Mouse (Mus musculus): ENCODE results near the gene Hydin. TPM values are rescaled to one million over a fixed set of nuclear protein-coding genes. Genes with fewer than 3 reads are reported as not detected.

The Hydin gene
- polyA plus RNA-seq, 1 experiment from 2014 or later: 0.26 TPM

DNA sequence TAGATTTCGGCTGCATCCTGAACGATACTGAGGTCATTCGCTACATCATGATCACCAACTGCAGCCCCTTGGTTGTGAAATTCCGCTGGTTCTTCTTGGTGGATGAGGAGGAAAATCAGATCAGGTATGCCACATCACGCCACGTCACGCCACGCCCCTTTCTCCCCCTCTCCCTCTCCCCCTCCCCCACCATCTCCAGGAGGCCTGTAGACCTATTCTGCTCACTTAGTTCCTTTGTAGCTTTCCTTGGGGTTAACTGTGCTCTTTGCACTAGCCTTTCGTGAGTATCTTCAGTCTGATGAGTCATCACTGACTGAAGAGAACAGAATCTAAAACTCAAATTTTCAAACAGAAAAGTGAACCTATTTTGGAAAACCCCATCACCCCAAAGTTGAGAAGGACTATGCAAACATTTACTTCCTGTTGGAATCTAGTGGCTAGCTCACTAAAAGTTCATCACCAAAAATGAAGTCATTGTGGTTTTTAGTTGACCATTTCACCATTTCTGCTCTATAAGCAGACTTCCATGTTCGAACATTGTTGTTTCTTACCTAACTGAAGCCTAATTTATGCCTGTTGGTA is 195.9 kb downstream of the Hydin start:
- peaks cover 12% of the 10 kb centered on the region for H3K4me1 ChIP-seq (replicated peaks)
- ATAC-seq: no peak
- no peaks in the 10 kb centered on the region for H3K36me3 ChIP-seq
- H3K9ac ChIP-seq (replicated peaks): no peak overlapping the region
- no peaks in the 10 kb centered on the region for H3K27me3 ChIP-seq
- 90% methylated on average over 10 of the region's 10 CpGs for WGBS
- H3K4me2 ChIP-seq (replicated peaks): no peak overlapping the region
- no peaks in the 10 kb centered on the region for H3K9me3 ChIP-seq
- no peak overlapping the region for H3K27ac ChIP-seq
- no peak overlapping the region for H3K4me3 ChIP-seq (replicated peaks)

DNA sequence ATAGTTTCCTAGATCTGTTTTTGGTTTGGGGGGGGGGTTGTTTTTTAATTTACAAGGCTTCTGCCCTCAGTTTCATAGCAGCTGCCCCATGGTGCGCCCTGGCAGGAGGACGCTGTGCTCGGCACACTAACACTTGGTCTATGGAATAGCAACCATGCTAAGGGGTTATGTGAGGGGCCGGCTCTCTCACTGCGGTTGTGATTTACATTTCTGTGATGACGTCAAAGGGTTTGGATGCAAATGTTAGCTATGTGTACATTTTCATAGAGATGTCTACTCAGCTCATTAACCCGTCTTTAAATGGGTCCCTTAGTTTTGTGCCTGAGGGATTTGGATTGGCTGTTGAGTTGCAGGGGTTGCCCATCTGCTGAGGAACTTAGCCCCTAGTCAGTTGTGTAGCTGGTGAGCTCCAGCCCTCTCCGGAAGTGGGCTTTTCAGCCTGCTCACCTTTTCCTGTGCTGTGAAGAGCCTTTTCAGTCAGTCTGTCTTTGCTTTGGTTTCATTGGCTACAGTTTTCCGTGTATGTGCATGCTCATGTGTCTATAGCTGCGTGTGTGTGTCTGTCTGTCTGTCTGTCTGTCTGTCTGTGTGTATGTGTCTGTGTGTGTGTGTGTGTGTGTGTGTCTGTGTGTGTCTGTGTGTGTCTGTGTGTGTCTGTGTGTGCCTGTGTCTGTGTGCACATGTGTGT is 197.1 kb downstream of the Hydin start:
- Histone ChIP-seq H3K4me3 (replicated peaks) (no peak overlapping the region), H3K4me2 (replicated peaks) (no peak overlapping the region), H3K9ac (replicated peaks) (no peak overlapping the region), H3K27ac (no peak overlapping the region), H3K9me3 (no peaks in the 10 kb centered on the region), H3K36me3 (no peaks in the 10 kb centered on the region), H3K4me1 (replicated peaks) (peaks cover 12% of the 10 kb centered on the region), H3K27me3 (no peaks in the 10 kb centered on the region)
- WGBS: 88% methylated on average over 10 of the region's 10 CpGs
- no peak for ATAC-seq

DNA sequence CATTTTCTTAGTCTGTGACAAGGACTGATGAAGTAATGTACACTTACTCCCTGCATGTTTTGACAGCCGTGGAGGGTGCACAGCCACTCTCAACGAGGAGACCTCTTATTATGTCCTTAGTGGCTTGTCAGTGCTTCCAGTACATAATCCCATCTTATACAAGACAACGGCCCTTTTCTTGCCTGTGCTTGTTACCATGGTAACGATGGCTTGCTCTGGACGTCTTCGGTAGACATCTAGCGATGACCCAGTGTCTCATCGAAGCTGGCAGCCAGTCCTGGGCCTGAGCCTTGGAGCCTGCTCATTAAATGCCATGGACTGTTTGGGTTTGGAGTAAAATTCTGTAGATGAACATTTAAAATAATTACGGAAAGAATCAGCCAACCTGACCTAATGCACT is 198.8 kb downstream of the Hydin start:
- no peaks in the 10 kb centered on the region for H3K36me3 ChIP-seq
- H3K4me3 ChIP-seq (replicated peaks): no peak overlapping the region
- no peak overlapping the region for H3K9ac ChIP-seq (replicated peaks)
- H3K9me3 ChIP-seq: no peaks in the 10 kb centered on the region
- peak overlapping the region; percentile 27; the same call in 1 of the 2 replicates for H3K27ac ChIP-seq
- no peaks in the 10 kb centered on the region for H3K27me3 ChIP-seq
- WGBS: 24% methylated on average over 9 of the region's 9 CpGs
- peak; percentile 85 for ATAC-seq
- H3K4me2 ChIP-seq (replicated peaks): no peak overlapping the region
- H3K4me1 ChIP-seq (replicated peaks): peaks cover 12% of the 10 kb centered on the region

DNA sequence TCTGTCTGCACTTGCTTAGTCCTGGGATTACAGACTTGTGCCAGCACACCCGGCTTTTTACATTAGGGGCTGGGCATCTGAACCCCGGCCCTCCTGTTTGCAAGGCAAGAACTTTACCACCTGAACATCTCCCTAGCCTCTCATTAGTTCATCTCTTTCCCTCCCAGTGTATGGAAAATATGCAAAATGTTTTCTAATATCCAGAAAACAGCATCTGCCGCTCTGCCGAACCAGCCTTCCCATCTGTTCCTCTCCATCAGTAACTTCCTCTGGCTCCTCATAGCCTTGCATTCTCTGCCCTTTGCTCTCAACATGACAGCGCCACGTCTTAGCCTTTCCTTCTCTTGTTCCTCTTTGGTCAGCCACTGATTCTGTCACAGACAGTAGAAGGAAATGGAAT is 210.5 kb downstream of the Hydin start:
- Histone ChIP-seq H3K9ac (replicated peaks) (no peak overlapping the region), H3K4me3 (replicated peaks) (no peak overlapping the region), H3K27me3 (peaks cover 6% of the 10 kb centered on the region; the same call in 1 of the 2 replicates), H3K4me2 (replicated peaks) (no peak overlapping the region), H3K36me3 (no peaks in the 10 kb centered on the region), H3K4me1 (replicated peaks) (peaks cover 6% of the 10 kb centered on the region), H3K9me3 (no peaks in the 10 kb centered on the region), H3K27ac (no peak overlapping the region)
- WGBS: 80% methylated on average over 6 of the region's 6 CpGs
- no peak for ATAC-seq

DNA sequence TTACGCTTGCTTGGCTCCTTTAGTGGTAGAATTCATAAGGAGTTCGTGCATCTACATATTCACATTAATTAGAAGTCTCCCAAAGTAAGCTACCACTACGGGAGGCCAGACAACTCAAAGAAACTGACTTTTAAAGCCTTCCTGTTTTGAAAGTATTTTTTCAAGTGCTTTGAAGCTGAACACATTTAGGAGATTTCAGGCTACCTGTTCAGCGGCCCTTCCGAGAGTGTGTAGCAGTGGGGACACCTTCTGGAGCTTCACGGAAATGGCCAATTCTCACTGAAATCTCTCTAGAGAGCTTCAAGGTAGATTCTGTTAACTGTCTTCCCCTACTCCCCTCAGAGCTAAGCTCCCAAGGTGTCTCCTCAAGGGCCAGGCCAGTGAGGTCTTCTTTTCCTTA is 211.8 kb downstream of the Hydin start:
- H3K27me3 ChIP-seq: peaks cover 6% of the 10 kb centered on the region; the same call in 1 of the 2 replicates
- peaks cover 11% of the 10 kb centered on the region for H3K4me1 ChIP-seq (replicated peaks)
- no peak overlapping the region; the same call in 1 of the 2 replicates for H3K4me2 ChIP-seq (replicated peaks)
- H3K36me3 ChIP-seq: no peaks in the 10 kb centered on the region
- WGBS: 20% methylated on average over 6 of the region's 6 CpGs
- no peak overlapping the region for H3K9ac ChIP-seq (replicated peaks)
- H3K4me3 ChIP-seq (replicated peaks): no peak overlapping the region
- H3K27ac ChIP-seq: no peak overlapping the region
- no peaks in the 10 kb centered on the region for H3K9me3 ChIP-seq
- no peak for ATAC-seq

DNA sequence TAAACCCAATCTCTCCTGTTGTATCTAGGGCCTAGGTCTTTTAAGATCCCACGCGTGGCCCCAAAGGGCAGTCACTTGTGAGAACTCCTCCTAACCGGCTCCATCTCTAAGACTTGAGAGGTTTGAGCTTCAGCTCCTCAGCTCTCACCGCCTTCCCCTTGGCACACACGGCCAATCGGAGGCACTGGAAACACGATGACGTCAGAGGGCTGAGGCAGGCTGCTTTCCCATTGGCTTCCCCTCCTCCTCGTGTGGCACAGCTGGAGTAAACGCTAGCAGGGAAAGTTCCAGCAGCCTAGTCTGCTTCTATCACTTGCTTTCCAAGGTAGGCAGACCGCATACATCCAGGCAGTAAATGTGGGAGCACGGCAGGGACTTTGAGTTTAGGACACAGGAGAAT is 212.6 kb downstream of the Hydin start:
- no peaks in the 10 kb centered on the region for H3K36me3 ChIP-seq
- no peak for ATAC-seq

DNA sequence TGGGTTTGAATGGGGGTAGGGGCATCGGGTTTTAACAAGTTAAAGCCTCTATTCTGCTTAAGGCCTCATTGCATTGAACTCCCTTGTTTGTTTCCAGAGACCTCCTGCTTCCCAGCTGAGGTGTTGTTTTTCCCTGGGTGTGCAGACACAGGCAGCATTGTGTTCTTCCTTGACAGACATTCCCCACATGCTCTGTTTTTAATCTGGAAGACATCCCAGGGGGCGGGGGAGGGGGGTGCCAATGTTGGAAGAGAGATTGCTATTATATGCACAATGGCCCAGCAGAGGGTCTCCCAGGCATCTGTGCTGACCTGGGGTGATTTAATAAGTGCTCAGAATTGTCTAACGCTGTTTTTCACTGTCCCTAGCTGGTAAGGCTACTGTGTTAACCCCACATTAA is 215.5 kb downstream of the Hydin start:
- H3K9me3 ChIP-seq: no peaks in the 10 kb centered on the region
- H3K9ac ChIP-seq (replicated peaks): no peak overlapping the region
- H3K4me1 ChIP-seq (replicated peaks): peaks cover 11% of the 10 kb centered on the region
- no peak overlapping the region for H3K4me3 ChIP-seq (replicated peaks)
- ATAC-seq: no peak
- no peak overlapping the region for H3K27ac ChIP-seq
- peaks cover 6% of the 10 kb centered on the region; the same call in 1 of the 2 replicates for H3K27me3 ChIP-seq
- H3K4me2 ChIP-seq (replicated peaks): no peak overlapping the region
- H3K36me3 ChIP-seq: no peaks in the 10 kb centered on the region
- 7% methylated on average over 3 of the region's 3 CpGs for WGBS

More for the DNA sequence above, 212.6 kb downstream of the Hydin start:
- H3K9ac ChIP-seq (replicated peaks): no peak overlapping the region
- peaks cover 11% of the 10 kb centered on the region for H3K4me1 ChIP-seq (replicated peaks)
- H3K27me3 ChIP-seq: peaks cover 6% of the 10 kb centered on the region; the same call in 1 of the 2 replicates
- H3K4me3 ChIP-seq (replicated peaks): no peak overlapping the region
- no peak overlapping the region for H3K27ac ChIP-seq
- no peaks in the 10 kb centered on the region for H3K9me3 ChIP-seq
- WGBS: 73% methylated on average over 12 of the region's 12 CpGs
- H3K4me2 ChIP-seq (replicated peaks): no peak overlapping the region

DNA sequence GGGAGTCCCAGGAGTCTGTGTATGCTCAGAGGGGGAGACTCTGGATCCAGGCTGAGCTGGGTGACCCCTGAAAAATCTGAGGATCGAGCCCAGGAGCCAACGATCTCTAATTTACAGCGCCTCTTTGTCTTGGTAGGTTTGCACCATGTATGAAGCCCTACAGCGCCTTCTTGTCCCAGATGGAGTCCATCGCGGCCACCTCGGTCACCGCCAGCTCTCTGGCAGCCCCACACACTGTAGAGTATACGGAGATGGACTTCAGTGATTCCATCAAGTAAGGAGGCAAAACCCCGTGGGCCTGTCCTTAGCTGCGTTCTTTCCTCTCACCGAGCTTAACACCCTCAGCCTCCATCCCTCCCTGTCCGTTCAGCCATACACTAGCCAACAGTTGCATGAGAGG is 218.5 kb downstream of the Hydin start:
- Histone ChIP-seq H3K9me3 (peaks cover 4% of the 10 kb centered on the region; the same call in 1 of the 2 replicates), H3K4me3 (replicated peaks) (no peak overlapping the region), H3K27me3 (no peaks in the 10 kb centered on the region; the same call in 1 of the 2 replicates), H3K4me2 (replicated peaks) (no peak overlapping the region), H3K27ac (no peak overlapping the region), H3K9ac (replicated peaks) (no peak overlapping the region), H3K36me3 (no peaks in the 10 kb centered on the region), H3K4me1 (replicated peaks) (peaks cover 11% of the 10 kb centered on the region)
- WGBS: 96% methylated on average over 13 of the region's 13 CpGs
- no peak for ATAC-seq

DNA sequence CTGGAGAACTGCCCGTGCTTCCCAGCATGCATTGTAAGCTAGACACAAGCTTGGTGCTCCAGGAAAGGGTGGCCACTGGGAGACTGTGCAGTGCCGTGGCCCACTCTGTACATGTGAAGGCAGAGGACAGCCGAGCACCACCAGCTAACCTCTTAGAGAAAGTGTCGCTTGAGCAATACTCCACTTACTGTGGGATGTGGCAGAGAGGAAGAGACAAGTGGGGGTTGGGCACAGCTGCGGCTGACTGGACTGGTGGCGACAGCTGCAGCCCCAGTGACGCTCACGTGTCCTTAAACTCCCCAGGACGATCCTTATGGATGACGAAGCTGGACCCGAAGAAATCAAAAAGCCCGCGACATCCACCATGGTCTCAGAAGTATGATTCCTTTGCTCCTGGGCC is 219.2 kb downstream of the Hydin start:
- H3K27me3 ChIP-seq: no peaks in the 10 kb centered on the region
- H3K9ac ChIP-seq (replicated peaks): no peak overlapping the region
- peaks cover 4% of the 10 kb centered on the region; the same call in 1 of the 2 replicates for H3K9me3 ChIP-seq
- peaks cover 11% of the 10 kb centered on the region for H3K4me1 ChIP-seq (replicated peaks)
- no peak overlapping the region for H3K4me3 ChIP-seq (replicated peaks)
- 83% methylated on average over 13 of the region's 13 CpGs for WGBS
- no peaks in the 10 kb centered on the region for H3K36me3 ChIP-seq
- no peak overlapping the region for H3K27ac ChIP-seq
- no peak overlapping the region for H3K4me2 ChIP-seq (replicated peaks)
- ATAC-seq: no peak

DNA sequence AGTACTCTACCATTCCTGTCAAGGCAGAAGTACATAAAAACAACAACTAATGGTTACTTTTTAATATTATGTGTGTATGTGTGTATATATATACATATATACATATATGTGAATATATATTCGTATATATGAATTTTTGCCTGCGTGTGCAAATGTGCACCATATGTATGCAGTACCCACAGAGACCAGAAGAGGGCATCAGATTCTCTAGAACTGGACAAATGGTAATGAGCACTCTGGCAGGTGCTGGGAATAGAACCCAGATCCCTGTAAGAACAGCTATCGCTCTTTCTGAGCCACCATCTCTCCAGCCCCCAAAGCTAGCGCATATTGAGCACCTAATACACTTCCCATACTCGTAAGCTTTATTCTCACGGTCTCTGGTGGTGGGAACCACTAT is 220.9 kb downstream of the Hydin start:
- Histone ChIP-seq H3K9me3 (peaks cover 4% of the 10 kb centered on the region; the same call in 1 of the 2 replicates), H3K9ac (replicated peaks) (no peak overlapping the region), H3K4me3 (replicated peaks) (no peak overlapping the region), H3K4me2 (replicated peaks) (no peak overlapping the region), H3K27me3 (no peaks in the 10 kb centered on the region), H3K36me3 (no peaks in the 10 kb centered on the region), H3K27ac (no peak overlapping the region), H3K4me1 (replicated peaks) (peaks cover 1% of the 10 kb centered on the region)
- WGBS: 96% methylated on average over 6 of the region's 6 CpGs
- ATAC-seq: no peak

DNA sequence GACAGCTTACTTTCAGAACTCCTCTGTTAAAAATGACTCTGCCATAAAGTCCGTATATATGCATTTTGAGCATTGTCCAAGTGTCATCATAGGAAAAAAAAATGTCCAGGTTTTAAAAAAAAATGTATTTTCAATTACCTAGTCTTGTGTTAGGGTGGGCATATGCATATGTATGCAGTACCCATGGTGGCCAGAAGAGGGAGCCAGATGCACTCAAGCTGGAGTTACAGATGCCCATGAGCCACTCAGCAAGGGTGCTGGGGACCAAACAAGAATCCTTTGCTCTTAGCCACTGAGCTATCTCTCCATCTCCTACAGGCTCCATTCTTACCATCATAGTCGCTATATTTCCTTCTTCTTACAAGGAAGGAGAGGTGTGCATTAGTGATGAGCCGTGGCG is 222.6 kb downstream of the Hydin start:
- H3K27me3 ChIP-seq: no peaks in the 10 kb centered on the region

DNA sequence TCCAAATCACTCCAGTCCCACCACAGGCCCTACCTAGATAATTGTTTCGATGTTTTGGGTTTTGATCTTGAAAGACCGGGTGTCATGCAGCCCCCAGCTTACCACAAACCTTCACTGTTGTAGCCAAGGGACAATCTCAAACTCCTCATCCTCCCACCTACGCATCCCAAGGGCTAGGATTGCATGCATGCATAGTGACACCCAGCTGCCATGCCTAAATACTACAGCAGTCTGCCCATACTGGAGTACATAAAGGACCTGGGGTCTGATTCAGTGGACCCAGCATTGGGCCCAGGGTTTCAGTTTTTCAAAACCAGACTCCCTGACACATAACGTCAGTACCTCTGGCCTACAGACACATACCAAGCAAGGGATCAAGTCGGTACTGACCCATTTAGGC is 224.3 kb downstream of the Hydin start:
- H3K4me3 ChIP-seq (replicated peaks): no peak overlapping the region
- H3K9me3 ChIP-seq: peaks cover 4% of the 10 kb centered on the region; the same call in 1 of the 2 replicates
- no peaks in the 10 kb centered on the region for H3K27me3 ChIP-seq
- no peak for ATAC-seq
- H3K4me1 ChIP-seq (replicated peaks): no peaks in the 10 kb centered on the region
- H3K4me2 ChIP-seq (replicated peaks): no peak overlapping the region
- WGBS: 86% methylated on average over 5 of the region's 5 CpGs
- no peak overlapping the region for H3K27ac ChIP-seq
- no peak overlapping the region for H3K9ac ChIP-seq (replicated peaks)
- H3K36me3 ChIP-seq: no peaks in the 10 kb centered on the region

More for the DNA sequence above, 222.6 kb downstream of the Hydin start:
- Histone ChIP-seq H3K9ac (replicated peaks) (no peak overlapping the region), H3K36me3 (no peaks in the 10 kb centered on the region), H3K9me3 (peaks cover 4% of the 10 kb centered on the region; the same call in 1 of the 2 replicates), H3K4me3 (replicated peaks) (no peak overlapping the region), H3K4me2 (replicated peaks) (no peak overlapping the region), H3K27ac (no peak overlapping the region), H3K4me1 (replicated peaks) (no peaks in the 10 kb centered on the region)
- 77% methylated on average over 4 of the region's 4 CpGs for whole genome bisulfite sequencing
- no peak for ATAC-seq

Measured in midbrain, embryonic 13.5 days (tissue).